Mouse (Mus musculus) gastrocnemius, adult 18-20 months (tissue): Measurements from ENCODE around the gene Ffar1. TPM values are rescaled to one million over a fixed set of nuclear protein-coding genes. Genes with fewer than 3 reads are reported as not detected.

Experiments used
- total RNA-seq, 2 experiments: library from RNA; stranded (reverse); gene quantifications; 2 replicates each; pipeline ENCODE4 v1.2.3; 2021

Gene Ffar1
- total RNA-seq, 2 experiments from 2014 or later: not detected

Other genes starting within 250 kb of the Ffar1 start
- not detected for gene Upk1a, start 248.7 kb downstream of the Ffar1 start, total RNA-seq
- 1,000 to 10,000 TPM; 2,016 to 2,070 TPM for gene Cox6b1, start 235.4 kb downstream of the Ffar1 start, total RNA-seq
- gene Etv2, start 225.7 kb downstream of the Ffar1 start, total RNA-seq: not detected
- 10 to 100 TPM; 37.6 to 40.7 TPM for gene Rbm42, start 211.2 kb downstream of the Ffar1 start, total RNA-seq
- gene Haus5, start 196.6 kb downstream of the Ffar1 start, total RNA-seq: 1 to 10 TPM; 2.6 to 3.8 TPM
- 1 to 10 TPM; 2.8 to 3.9 TPM for gene Pmis2, start 190.0 kb downstream of the Ffar1 start, total RNA-seq
- not detected for gene 2200002J24Rik, start 162.6 kb downstream of the Ffar1 start, total RNA-seq
- under 1 TPM in 1 of 2 experiments, not detected in 1; 0.07 TPM for gene Atp4a, start 149.4 kb downstream of the Ffar1 start, total RNA-seq
- gene Tmem147, start 132.0 kb downstream of the Ffar1 start, total RNA-seq: 100 to 1,000 TPM; 215 to 233 TPM
- not detected for gene Gapdhs, start 117.9 kb downstream of the Ffar1 start, total RNA-seq
- gene Sbsn, start 110.1 kb downstream of the Ffar1 start, total RNA-seq: 1 to 10 TPM; 2.8 to 4.9 TPM
- gene Dmkn, start 97.8 kb downstream of the Ffar1 start, total RNA-seq: under 1 TPM; 0.46 to 0.97 TPM
- 1 to 10 TPM in 1 of 2 experiments, not detected in 1; 2.1 TPM for gene Krtdap, start 73.7 kb downstream of the Ffar1 start, total RNA-seq
- under 1 TPM; 0.50 to 0.90 TPM for gene Ffar2, start 37.8 kb downstream of the Ffar1 start, total RNA-seq
- not detected for gene Ffar3, start 5.4 kb downstream of the Ffar1 start, total RNA-seq
- gene Cd22, start 18.8 kb upstream of the Ffar1 start, total RNA-seq: not detected
- under 1 TPM; 0.48 to 0.76 TPM for gene Mag, start 53.3 kb upstream of the Ffar1 start, total RNA-seq
- not detected for gene Hamp2, start 63.1 kb upstream of the Ffar1 start, total RNA-seq
- 1 to 10 TPM in 1 of 2 experiments, not detected in 1; 2.2 TPM for gene Hamp, start 82.5 kb upstream of the Ffar1 start, total RNA-seq
- gene Usf2, start 95.2 kb upstream of the Ffar1 start, total RNA-seq: 10 to 100 TPM; 80.6 to 92.8 TPM
- under 1 TPM; 0.30 to 0.55 TPM for gene Lsr, start 111.9 kb upstream of the Ffar1 start, total RNA-seq
- gene Fam187b, start 112.2 kb upstream of the Ffar1 start, total RNA-seq: not detected
- 10 to 100 TPM in 1 of 2 experiments, 1 to 10 TPM in 1; 7.6 to 13.4 TPM for gene Fxyd5, start 180.9 kb upstream of the Ffar1 start, total RNA-seq
- 1 to 10 TPM in 1 of 2 experiments, under 1 TPM in 1; 0.94 to 1.2 TPM for gene Fxyd7, start 189.9 kb upstream of the Ffar1 start, total RNA-seq
- 1,000 to 10,000 TPM in 1 of 2 experiments, 100 to 1,000 TPM in 1; 983 to 1,012 TPM for gene Fxyd1, start 195.6 kb upstream of the Ffar1 start, total RNA-seq
- 1 to 10 TPM; 1.7 to 3.5 TPM for gene Lgi4, start 197.8 kb upstream of the Ffar1 start, total RNA-seq
- 1 to 10 TPM in 1 of 2 experiments, under 1 TPM in 1; 1.00 to 1.6 TPM for gene Fxyd3, start 215.1 kb upstream of the Ffar1 start, total RNA-seq